Mouse (Mus musculus): ENCODE data around the gene Tnf.
A peak's percentile ranks its signal among the peaks of the same experiment; 100 is the strongest.

DNA sequence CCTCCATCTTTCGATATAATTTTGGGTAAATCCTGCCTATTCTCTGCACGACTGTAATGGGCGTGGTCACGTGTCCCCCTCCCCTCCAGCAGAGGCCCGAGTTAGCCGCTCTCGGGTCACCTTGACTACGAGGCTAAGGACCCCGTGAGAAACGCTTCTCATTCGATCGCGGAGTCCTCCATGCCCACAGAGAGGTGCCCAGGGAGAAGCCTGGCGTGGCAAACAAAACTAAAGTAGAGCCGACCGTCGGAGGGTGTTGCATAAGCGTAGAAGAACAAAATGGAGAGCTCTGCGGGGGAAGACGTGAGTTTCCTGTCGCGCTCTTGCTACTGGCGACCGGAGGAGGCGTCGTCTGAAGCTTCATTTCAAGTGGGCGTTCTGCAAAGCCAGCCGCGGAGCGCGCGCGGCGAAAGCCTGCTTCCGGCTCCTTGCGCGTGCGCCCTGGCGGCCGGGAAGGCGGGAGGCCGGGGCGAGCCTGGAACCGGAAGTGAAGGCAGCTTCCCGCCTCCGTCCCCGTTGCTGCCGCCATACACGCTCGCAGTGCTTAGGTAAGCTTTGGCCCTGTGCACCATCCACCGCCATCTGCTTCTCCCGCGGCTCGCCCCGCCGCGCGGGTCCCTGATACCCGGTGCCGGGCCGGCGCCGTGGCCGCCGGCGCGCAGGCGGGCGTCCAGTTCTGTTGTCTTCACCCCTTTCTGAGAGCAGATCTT is 39.7 kb upstream of the Tnf start, which contains the start of gene Ddx39b:
- TF ChIP-seq EP300 (IDR thresholded peaks at IDR 0.05; ENCODE audit: insufficient read depth, low read depth, low read length) = peak; percentile 88
- peak; percentile 36 for TF ChIP-seq CTCF (IDR thresholded peaks at IDR 0.05)
- TF ChIP-seq POLR2A (IDR thresholded peaks at IDR 0.05; ENCODE audit: insufficient read depth, low read depth, low read length) = peak; percentile 90
